Mouse (Mus musculus) kidney, postnatal 10 days (tissue): ENCODE measurements at regions not wholly inside any gene's neighbourhood (a gene's known extent, or its start where the extent isn't known, plus 50 kb on each side); places are given as distances from the start of the nearest gene placed in this dataset.

Experiments used
- DNase-seq: peaks from one replicate; pipeline ENCODE4 v3.0.0; 2021; ENCODE audit warnings: mixed read lengths

DNA sequence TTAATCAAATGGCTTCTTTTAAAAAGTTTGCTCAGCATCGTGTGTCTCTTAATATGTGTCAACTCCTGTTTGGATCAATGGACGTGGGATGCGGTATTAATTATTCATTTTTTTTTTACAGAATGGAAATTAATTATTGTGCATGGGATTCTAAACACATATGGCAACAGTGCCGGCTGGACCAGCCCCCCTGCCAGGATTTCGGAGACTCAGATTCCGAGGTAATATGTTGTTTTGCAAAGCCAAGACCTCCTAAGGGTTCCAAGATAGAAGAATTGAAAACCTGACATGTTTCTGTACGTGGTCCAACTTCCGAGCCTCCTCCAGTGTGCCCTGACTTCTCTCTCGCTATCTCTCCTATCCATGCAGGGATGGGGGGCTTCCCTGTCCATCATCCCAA lies 170.4 kb downstream of the 3110018I06Rik start:
- no peak for DNase-seq

DNA sequence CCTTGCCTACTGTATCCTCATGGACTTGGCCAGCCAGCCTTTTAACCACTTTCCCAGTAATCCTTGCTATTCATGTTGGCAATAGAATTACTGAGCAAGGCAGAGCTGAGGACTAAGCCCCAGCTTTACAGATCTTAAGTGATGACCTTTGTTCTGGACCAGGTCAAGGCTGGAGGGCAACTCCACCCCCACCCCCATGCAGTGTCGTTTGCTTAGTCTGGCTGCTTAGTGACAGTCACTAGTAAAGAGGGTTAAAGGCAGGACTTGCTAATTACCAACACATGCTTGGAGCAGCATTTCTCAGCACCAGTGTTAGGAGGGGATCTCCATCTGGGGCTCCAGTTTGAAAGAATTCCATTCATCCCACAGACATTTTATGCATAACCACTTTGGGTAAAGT lies 174.2 kb downstream of the 3110018I06Rik start:
- no peak for DNase-seq

DNA sequence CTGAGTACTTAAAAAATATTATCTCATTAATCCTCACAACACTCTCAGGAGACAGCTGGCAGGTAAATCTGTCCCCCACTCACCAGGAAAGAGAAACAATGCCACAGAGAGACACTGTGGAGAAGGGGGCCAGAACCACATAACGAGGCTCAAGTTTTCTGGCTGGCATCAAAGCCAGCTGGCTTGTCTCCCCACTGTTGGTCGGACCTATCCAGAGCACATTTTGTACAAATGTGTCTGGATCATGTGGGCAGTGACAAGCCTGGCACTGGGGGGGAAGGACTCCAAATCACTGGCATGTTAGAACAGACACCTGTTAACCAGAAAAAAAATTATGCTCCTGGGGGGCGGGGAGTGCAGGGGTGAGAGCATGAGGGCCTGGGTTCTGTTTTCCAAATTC lies 179.4 kb downstream of the 3110018I06Rik start:
- DNase-seq = no peak

- no peak for DNase-seq
Measured at GRCm38 (mm10) chr12:107669046-107669445, 180.6 kb downstream of the 3110018I06Rik start.

DNA sequence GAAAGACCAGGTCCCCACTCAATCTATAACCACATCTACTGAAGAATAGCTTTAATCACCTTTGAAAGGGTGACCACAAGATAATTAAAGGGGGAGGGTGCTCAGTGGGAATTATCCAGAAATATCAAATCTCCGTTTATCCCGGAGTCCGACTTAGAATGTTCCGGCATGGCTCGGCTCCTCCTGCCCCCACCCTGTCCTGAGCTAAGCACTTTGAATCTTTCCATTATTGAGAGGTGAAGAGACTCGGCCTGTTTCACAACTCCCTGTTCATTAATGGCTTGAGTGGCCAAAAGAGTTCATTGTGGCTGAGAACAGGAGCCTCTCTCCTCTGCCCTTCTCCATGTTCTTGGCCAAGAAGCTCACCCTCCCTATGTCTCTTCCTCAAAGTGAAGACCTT lies 181.0 kb downstream of the 3110018I06Rik start:
- DNase-seq = no peak

GRCm38 (mm10) chr12:107669910-107670309 lies 181.5 kb downstream of the 3110018I06Rik start:
- DNase-seq = peak; percentile 59

DNA sequence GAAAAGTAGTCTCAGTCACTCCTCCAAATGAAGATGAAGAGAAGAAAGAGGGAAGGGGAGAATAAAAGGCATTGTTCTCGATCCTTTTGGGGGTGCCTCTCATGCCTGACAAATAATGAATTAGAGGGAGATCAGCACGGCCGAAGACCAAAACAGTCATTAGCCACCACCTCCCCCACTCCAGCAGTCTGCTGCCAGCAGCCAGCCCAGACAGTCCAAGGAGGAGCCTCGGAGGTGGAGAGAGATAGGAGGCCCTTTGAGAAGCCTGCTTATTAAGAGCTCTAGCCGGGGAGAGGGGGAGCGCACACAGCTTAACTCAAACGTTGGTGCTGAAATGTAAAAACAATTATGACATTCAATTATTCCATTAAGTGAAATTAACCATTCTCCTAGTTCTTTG lies 188.6 kb downstream of the 3110018I06Rik start:
- no peak for DNase-seq

DNA sequence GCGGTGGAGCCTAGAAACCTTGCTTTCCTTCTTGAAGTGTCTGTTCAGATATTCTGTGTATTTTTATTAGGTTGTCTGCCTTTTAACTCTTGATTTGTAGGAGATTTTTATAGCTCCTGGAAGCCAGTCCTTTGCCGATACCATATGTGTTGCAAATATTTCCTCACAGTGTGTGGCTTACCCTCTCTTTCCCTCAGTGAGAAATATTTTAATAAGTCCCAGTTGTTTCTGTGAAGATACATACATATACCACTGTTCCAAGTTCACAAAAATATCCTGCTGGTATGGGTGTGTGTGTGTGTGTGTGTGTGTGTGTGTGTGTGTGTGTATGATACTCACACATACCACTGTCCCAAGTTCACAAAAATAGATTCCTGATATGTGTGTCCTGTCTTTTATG lies 199.0 kb downstream of the 3110018I06Rik start:
- no peak for DNase-seq

DNA sequence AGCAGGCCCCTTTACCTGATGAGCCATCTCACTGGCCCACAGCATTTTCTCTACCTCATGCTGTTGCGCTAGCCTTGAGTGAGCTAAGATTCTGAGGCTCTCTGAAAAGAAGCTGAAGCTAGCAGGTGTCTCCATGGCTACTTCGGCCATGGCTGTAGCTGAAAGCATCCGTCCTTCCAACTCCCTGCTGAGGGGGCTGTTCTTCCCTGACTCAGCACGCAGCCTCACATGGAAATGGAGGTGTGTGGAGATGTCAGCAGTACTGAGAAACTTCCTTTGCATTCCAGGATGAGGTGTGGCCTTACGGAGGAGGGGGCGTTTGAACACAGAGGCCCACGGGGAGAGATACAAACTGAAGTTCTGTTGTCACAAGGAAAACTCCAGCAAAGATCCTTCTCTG lies 201.0 kb downstream of the 3110018I06Rik start:
- no peak for DNase-seq

DNA sequence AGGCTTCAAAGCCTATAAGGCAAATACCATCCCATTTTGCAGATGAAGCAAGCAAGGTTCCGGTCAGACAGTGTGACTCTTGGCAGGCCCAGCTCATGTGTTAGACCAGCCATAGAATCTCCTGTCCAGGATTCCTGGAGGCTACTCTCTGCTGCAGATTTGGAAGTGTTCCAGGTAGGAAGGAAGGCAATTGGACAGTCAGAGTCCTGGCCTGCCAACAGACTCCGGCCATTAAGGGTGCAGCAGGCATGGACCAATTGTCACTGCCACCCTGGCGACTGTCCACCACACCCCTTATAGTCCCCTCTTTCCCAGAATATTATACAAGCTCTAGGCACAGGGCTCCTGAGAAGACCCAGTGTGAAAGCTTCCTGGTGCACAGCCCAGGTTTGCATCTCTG lies 201.6 kb downstream of the 3110018I06Rik start:
- DNase-seq = no peak

DNA sequence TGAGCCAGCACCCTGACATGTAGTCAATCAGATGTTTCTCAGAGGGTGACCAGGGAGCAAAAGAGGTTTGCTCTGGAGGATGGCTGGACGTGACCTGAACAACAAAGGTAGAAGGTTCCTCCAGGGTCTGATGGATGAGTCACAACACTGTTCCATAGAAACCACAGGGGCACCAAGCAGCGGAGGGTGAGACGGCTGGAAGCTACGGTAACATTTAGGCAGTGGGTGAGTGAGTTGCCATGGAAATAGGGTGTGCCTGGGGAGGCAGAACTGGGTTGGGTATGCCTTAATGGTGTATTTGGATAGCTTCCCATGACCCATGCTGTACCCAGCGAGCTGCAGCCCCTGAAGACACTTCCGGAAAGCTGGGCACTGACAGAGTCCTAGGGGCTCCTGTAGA lies 205.3 kb downstream of the 3110018I06Rik start:
- DNase-seq = no peak

GRCm38 (mm10) chr12:107695014-107695413 lies 206.6 kb downstream of the 3110018I06Rik start:
- DNase-seq = no peak

- no peak for DNase-seq
Measured at GRCm38 (mm10) chr12:107695438-107696267, 207.2 kb downstream of the 3110018I06Rik start.

DNA sequence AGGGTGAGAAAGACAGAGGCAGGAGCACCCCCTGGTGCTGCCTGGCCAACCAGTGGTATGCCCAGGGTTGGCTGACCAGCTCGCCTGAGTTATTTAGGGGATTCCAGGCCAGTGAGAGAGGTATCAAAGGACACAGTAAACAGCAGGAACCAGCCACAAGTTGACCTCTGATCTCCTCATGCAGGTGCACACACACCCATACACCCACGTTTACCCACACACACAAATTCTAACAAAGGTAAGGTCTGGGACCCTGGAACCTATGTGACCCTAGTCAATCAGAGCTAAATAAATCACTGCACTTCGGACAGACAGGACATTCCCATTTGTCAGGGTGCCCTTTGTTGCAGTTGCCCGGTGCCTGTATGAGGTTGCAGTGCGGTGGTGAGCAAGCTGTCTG lies 211.9 kb downstream of the 3110018I06Rik start:
- DNase-seq = no peak

DNA sequence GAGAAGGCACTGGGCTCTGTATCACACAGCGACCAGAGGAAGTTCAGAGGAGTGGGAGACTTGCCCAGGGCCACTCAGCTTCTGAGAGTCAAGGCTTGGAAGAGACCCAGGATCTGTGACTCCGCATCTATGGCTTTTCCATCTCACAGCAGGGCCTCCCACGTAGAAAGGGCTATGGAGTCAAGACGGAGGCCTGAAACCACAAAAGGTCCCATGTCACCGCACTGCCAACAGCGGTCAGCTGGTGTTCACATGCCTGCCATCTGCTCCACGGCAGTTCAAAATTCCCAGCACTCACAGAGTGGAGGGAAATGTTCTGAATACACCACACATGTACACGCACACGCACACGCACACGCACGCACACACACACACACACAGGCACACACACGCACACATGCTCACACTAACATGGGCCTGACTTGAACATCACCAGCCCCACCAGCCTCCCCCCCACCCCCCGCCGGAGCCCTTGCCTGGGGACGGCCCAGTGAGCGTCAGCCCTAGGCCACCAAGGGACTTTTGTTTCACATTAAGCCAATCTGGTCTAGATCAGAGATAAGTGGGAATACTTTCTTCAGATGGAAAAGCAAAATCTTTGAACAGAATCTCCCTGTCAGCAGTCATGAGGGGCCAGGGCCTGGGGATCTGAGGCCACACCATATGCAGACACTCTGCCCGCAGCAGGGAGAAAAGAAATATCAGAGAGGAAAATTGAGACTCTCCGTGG lies 212.6 kb downstream of the 3110018I06Rik start:
- peak; percentile 37 for DNase-seq

- no peak for DNase-seq
Measured at GRCm38 (mm10) chr12:107708812-107709211, 220.4 kb downstream of the 3110018I06Rik start.

DNA sequence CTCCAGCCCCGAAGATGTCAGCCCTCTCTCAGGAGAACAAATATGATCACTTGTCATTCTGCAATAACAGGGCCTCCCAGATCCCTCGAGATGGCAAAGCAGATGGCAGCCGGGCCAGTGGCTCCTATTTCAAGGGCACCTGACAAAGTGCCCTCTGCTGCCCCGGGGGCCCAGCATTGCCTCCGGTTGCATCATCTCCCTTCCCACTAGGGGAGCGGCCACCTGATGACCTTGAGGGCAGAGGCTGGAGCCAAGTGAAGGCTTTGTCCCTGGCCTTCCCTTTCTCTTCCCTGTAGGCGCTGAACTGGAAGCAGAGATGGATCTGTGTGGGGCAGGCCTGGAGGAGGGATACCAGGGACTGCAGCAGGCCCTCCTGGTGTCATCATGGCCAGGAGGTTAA lies 222.6 kb downstream of the 3110018I06Rik start:
- DNase-seq = no peak

DNA sequence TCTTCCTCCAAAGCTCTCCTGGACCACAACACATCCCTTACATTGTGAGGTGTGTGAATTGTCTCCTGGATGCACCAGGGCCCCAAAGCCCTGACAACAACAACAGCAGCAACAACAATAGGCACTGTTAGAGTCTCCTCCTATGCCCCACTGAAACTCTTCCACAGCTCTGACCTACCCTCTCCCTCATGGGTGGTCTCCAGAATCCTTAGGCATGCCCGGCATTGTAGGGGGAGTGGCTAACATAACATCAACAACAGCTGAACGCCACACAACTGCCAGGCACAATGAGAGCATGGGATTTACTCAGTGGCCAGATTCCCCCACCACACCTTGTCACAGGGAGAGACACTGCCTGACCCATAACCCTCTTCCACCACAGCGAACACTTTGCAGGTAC lies 223.2 kb downstream of the 3110018I06Rik start:
- no peak for DNase-seq

- no peak for DNase-seq
Measured at GRCm38 (mm10) chr12:107713191-107713590, 224.8 kb downstream of the 3110018I06Rik start.

- no peak for DNase-seq
Measured at GRCm38 (mm10) chr12:107714846-107715245, 226.4 kb downstream of the 3110018I06Rik start.

GRCm38 (mm10) chr12:107715871-107716270 lies 227.4 kb downstream of the 3110018I06Rik start:
- peak; percentile 25 for DNase-seq

- no peak for DNase-seq
Measured at GRCm38 (mm10) chr12:107720941-107721340, 232.5 kb downstream of the 3110018I06Rik start.

DNA sequence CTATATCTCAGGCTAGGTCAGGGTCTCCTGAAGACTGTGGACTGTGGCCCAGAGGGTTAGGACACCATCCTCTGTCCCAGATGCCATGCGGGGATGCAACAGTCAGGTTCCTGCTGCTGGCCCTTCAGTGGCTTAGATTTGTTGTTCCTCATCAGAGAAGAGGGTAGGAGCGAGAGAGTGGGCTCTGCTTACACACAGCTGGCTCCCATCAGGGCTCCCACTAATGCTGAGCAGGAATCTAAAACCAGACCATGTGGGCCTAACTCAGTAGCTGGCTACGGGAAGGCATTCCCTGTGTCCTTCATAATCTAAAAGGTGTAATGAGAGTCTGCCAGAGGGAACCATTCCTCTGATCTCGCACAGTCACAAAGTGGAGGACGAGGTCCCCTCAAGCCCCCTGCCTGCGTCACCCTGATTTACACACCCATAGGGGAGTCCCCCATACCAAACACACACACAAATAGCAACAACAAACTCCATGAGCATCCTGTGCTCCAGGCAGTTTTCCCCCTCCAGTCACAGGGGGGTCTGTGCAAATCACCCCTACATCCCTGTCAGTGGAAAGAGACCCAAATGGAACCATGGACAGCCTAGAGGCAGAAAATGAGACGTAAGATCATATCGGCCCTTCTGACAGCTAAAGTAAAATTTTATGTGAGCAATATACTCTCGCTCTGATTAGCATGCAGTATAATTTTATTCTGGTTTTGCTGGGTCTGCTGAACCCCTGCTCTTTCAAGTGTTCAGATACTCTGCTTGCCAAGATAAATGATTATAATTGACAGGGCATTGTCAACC lies 234.8 kb downstream of the 3110018I06Rik start:
- DNase-seq = peak; percentile 34
